Mouse (Mus musculus) kidney, embryonic 14.5 days (tissue): ENCODE measurements around the gene Vps45. TPM values are rescaled to one million over a fixed set of nuclear protein-coding genes. Genes with fewer than 3 reads are reported as not detected.

Experiments
- ATAC-seq: fragments of 200-750 bp; cut with Nextera tagmentation; 2 replicates; pipeline ENCODE4 v1.8.0; 2017; ENCODE audit warnings: moderate number of reproducible peaks, mild to moderate bottlenecking, moderate TSS enrichment, moderate library complexity; ENCODE audit not compliant: low FRiP score, low TSS enrichment
- H3K27ac ChIP-seq: fragments of 300-500 bp; sonication (generic); 2 replicates; pipeline ENCODE4 v1.5.1; 2014; ENCODE audit warnings: low read depth, mild to moderate bottlenecking, low read length, moderate library complexity, mixed read lengths
- H3K27me3 ChIP-seq: fragments of 300-500 bp; sonication (generic); 2 replicates; pipeline ENCODE4 v1.6.1; 2014; ENCODE audit warnings: mild to moderate bottlenecking, low read length; ENCODE audit not compliant: control insufficient read depth, insufficient read depth
- H3K36me3 ChIP-seq: fragments of 300-500 bp; sonication (generic); 2 replicates; pipeline ENCODE4 v1.6.1; 2014; ENCODE audit warnings: low read length, mixed read lengths; ENCODE audit not compliant: control insufficient read depth, insufficient read depth
- H3K4me1 ChIP-seq: fragments of 300-500 bp; sonication (generic); 2 replicates; pipeline ENCODE4 v1.6.1; 2014; ENCODE audit warnings: low read length, mixed read lengths; ENCODE audit not compliant: control insufficient read depth, insufficient read depth
- H3K4me2 ChIP-seq: fragments of 300-500 bp; sonication (generic); replicated peaks from 2 replicates; pipeline ENCODE4 v1.6.1; 2014; ENCODE audit warnings: low read depth, mild to moderate bottlenecking, low read length
- H3K4me3 ChIP-seq: fragments of 300-500 bp; sonication (generic); 2 replicates; pipeline ENCODE4 v1.5.1; 2014; ENCODE audit warnings: mild to moderate bottlenecking, low read length
- H3K9ac ChIP-seq: fragments of 300-500 bp; sonication (generic); 2 replicates; pipeline ENCODE4 v1.6.1; 2014; ENCODE audit warnings: low read depth, mild to moderate bottlenecking, low read length, moderate library complexity
- H3K9me3 ChIP-seq: fragments of 300-500 bp; sonication (generic); 2 replicates; pipeline ENCODE4 v1.6.1; 2016; ENCODE audit warnings: low read length; ENCODE audit not compliant: control insufficient read depth
- WGBS: fragments of 180-500 bp; shearing (Covaris S2); extraction: QIAGEN DNeasy Blood & Tissue Kit; methylation state at CpG from one replicate; pipeline ENCODE4 v1.1.7; 2014; 5-methylcytosine and 5-hydroxymethylcytosine counted together
- polyA plus RNA-seq: library from polyadenylated mRNA; unstranded; fragments of >200 nt; fragmentation: Nextera tagmentation; extraction: Ambion mirVana; gene quantifications from 2 replicates; pipeline ENCODE4 v1.2.1, GENCODE M21; 2014

The Vps45 gene
- polyA plus RNA-seq, 1 experiment from 2014 or later = 24.3 TPM

GRCm38 (mm10) chr3:96038156-96038555, 20.1 kb downstream of the Vps45 start:
- Histone ChIP-seq H3K4me1 (no peaks in the 10 kb centered on the region), H3K36me3 (peaks cover 6% of the 10 kb centered on the region; the same call in 1 of the 2 replicates), H3K27ac (no peak overlapping the region), H3K4me2 (no peak overlapping the region), H3K9ac (no peak overlapping the region), H3K27me3 (no peaks in the 10 kb centered on the region), H3K9me3 (no peaks in the 10 kb centered on the region), H3K4me3 (no peak overlapping the region)
- WGBS = 85% methylated on average over 5 of the region's 5 CpGs
- ATAC-seq = no peak

- H3K27ac ChIP-seq = no peak overlapping the region
- no peak overlapping the region for H3K4me3 ChIP-seq
- no peak for ATAC-seq
- no peaks in the 10 kb centered on the region for H3K27me3 ChIP-seq
- H3K9ac ChIP-seq = no peak overlapping the region
- no peaks in the 10 kb centered on the region for H3K9me3 ChIP-seq
- no peaks in the 10 kb centered on the region for H3K4me1 ChIP-seq
- WGBS = 93% methylated on average over 6 of the region's 6 CpGs
- no peak overlapping the region for H3K4me2 ChIP-seq
- peaks cover 8% of the 10 kb centered on the region; the same call in 1 of the 2 replicates for H3K36me3 ChIP-seq
Measured at GRCm38 (mm10) chr3:96036796-96037195, 21.5 kb downstream of the Vps45 start.

- Histone ChIP-seq H3K27me3 (no peaks in the 10 kb centered on the region), H3K4me2 (no peak overlapping the region), H3K4me1 (no peaks in the 10 kb centered on the region), H3K4me3 (no peak overlapping the region), H3K9me3 (no peaks in the 10 kb centered on the region), H3K36me3 (peaks cover 11% of the 10 kb centered on the region; the same call in 1 of the 2 replicates), H3K9ac (no peak overlapping the region), H3K27ac (no peak overlapping the region)
- 88% methylated on average over 4 of the region's 4 CpGs for WGBS
- no peak for ATAC-seq
Measured at GRCm38 (mm10) chr3:96033046-96033445, 25.2 kb downstream of the Vps45 start.

- Histone ChIP-seq H3K9ac (no peak overlapping the region), H3K4me2 (no peak overlapping the region), H3K4me3 (no peak overlapping the region), H3K27me3 (no peaks in the 10 kb centered on the region), H3K9me3 (no peaks in the 10 kb centered on the region), H3K36me3 (peaks cover 11% of the 10 kb centered on the region; the same call in 1 of the 2 replicates), H3K4me1 (no peaks in the 10 kb centered on the region), H3K27ac (no peak overlapping the region)
- WGBS = 90% methylated on average over 6 of the region's 6 CpGs
- ATAC-seq = no peak
Measured at GRCm38 (mm10) chr3:96032652-96033017, 25.6 kb downstream of the Vps45 start.

- no peak overlapping the region for H3K4me3 ChIP-seq
- no peaks in the 10 kb centered on the region for H3K4me1 ChIP-seq
- no peaks in the 10 kb centered on the region for H3K9me3 ChIP-seq
- no peak overlapping the region for H3K9ac ChIP-seq
- H3K4me2 ChIP-seq = no peak overlapping the region
- H3K27me3 ChIP-seq = no peaks in the 10 kb centered on the region
- peaks cover 11% of the 10 kb centered on the region; the same call in 1 of the 2 replicates for H3K36me3 ChIP-seq
- no peak for ATAC-seq
- WGBS = 85% methylated on average over 6 of the region's 6 CpGs
- H3K27ac ChIP-seq = no peak overlapping the region
Measured at GRCm38 (mm10) chr3:96031991-96032651, 26.1 kb downstream of the Vps45 start.

GRCm38 (mm10) chr3:96029766-96030165, 28.5 kb downstream of the Vps45 start:
- H3K36me3 ChIP-seq = peaks cover 11% of the 10 kb centered on the region; the same call in 1 of the 2 replicates
- H3K4me3 ChIP-seq = no peak overlapping the region
- 88% methylated on average over 11 of the region's 11 CpGs for WGBS
- no peak overlapping the region for H3K27ac ChIP-seq
- H3K9me3 ChIP-seq = no peaks in the 10 kb centered on the region
- H3K27me3 ChIP-seq = no peaks in the 10 kb centered on the region
- no peak overlapping the region for H3K9ac ChIP-seq
- H3K4me2 ChIP-seq = no peak overlapping the region
- ATAC-seq = no peak
- H3K4me1 ChIP-seq = no peaks in the 10 kb centered on the region

GRCm38 (mm10) chr3:96029336-96029735, 28.9 kb downstream of the Vps45 start:
- ATAC-seq = no peak
- Histone ChIP-seq H3K9ac (no peak overlapping the region), H3K4me1 (no peaks in the 10 kb centered on the region), H3K27me3 (no peaks in the 10 kb centered on the region), H3K4me2 (no peak overlapping the region), H3K9me3 (no peaks in the 10 kb centered on the region), H3K27ac (no peak overlapping the region), H3K36me3 (peaks cover 11% of the 10 kb centered on the region; the same call in 1 of the 2 replicates), H3K4me3 (no peak overlapping the region)
- 83% methylated on average over 3 of the region's 3 CpGs for WGBS

GRCm38 (mm10) chr3:96027875-96028274, 30.4 kb downstream of the Vps45 start:
- no peak overlapping the region for H3K4me2 ChIP-seq
- H3K27ac ChIP-seq = no peak overlapping the region
- H3K9ac ChIP-seq = no peak overlapping the region
- H3K9me3 ChIP-seq = no peaks in the 10 kb centered on the region
- H3K36me3 ChIP-seq = 0 out of 2 replicates have a peak, but pooled peaks cover 3% of the 10 kb centered on the region
- H3K27me3 ChIP-seq = no peaks in the 10 kb centered on the region
- no peak for ATAC-seq
- 82% methylated on average over 1 of the region's 1 CpGs for WGBS
- no peaks in the 10 kb centered on the region for H3K4me1 ChIP-seq
- no peak overlapping the region for H3K4me3 ChIP-seq

- no peak overlapping the region for H3K9ac ChIP-seq
- H3K4me2 ChIP-seq = no peak overlapping the region
- H3K4me1 ChIP-seq = no peaks in the 10 kb centered on the region
- 88% methylated on average over 1 of the region's 1 CpGs for WGBS
- no peaks in the 10 kb centered on the region for H3K9me3 ChIP-seq
- 0 out of 2 replicates have a peak, but pooled peaks cover 3% of the 10 kb centered on the region for H3K36me3 ChIP-seq
- H3K27me3 ChIP-seq = no peaks in the 10 kb centered on the region
- no peak overlapping the region for H3K27ac ChIP-seq
- ATAC-seq = no peak
- no peak overlapping the region for H3K4me3 ChIP-seq
Measured at GRCm38 (mm10) chr3:96027145-96027544, 31.1 kb downstream of the Vps45 start.
